Mouse (Mus musculus) thymus, postnatal 0 days (tissue): Measurements from ENCODE around the gene Gfpt2. TPM values are rescaled to one million over a fixed set of nuclear protein-coding genes. Genes with fewer than 3 reads are reported as not detected.

Experiments
- DNase-seq: peaks from one replicate; pipeline ENCODE4 v3.0.0-alpha.2; 2015; ENCODE audit warnings: low spot score
- polyA plus RNA-seq: library from polyadenylated mRNA; unstranded; fragments of >200 nt; fragmentation: Nextera tagmentation; extraction: Ambion mirVana; gene quantifications from 2 replicates; pipeline ENCODE4 v1.2.1, GENCODE M21; 2015

Gene Gfpt2
- polyA plus RNA-seq, 1 experiment from 2014 or later, result 3.2 TPM

DNA sequence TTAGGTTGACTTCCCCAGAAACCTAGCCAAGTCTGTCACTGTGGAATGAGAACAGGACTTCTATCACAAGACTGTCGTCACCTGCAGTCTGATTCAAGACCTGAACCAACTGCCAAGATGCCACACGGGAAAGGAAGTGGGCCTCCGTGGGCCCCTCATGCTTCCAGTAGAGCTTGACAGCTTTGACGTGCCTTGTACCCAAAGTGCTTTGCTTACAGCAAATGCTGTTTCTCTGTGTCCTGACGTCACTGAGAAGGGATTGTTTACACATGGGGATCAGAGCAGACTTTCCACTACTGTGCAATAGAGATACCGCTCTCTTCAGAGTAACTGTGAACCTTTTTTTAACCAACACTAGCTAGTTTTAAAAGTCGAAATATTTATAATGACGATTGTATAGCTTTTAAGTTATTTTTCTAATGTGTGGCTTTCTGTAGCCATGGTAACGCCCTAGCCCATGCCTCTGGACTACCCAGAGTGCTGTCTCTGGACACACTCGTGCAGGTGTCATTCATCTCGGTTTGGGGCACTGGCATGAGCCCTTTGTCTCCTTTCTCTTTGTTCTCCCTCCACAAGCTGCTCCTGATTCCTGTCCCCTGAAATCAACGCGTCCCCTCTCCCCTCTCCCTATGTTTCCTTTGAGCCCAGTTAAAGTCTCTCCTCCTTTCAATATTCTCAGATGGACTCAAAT lies 43.9 kb downstream of the Gfpt2 start:
- peak; percentile 92 for DNase-seq

DNA sequence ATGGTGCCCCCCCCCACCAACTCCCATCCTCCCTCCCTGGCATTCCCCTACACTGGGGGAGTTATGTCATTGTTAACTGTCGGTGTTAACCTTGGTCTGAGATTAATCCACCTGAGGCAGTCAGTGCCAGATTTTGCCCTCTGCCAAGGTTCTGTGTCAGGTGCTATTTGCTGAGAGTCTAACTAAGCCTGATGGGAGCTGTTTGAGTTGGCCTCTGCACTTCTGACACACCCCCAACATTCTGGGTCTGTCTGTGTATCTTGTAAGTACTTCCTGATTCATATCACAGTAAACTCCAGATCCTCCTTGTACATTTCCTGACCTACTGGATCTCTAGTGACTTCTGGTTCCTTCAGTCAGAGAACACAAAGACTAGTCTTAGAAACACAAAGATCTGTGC lies 46.7 kb downstream of the Gfpt2 start:
- DNase-seq, result no peak

DNA sequence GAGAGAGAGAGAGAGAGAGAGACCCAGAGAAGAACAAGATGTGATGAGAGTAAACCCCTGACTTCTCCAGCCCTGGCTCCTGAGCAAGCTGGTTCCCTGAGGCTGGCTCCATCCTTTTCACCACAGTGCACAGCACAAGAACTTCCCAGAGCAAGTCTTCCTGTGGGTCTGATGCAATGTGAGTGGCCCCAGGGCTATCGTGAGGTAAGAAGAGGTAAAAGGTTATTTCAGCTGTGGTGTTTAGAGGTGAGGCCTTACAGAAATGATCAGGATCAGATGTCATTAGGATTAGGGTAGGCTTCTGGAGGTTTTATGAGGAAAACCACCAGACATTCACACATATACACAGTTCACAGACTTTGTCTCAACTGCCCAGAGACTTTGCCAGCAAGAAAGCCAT lies 47.9 kb downstream of the Gfpt2 start:
- no peak for DNase-seq

DNA sequence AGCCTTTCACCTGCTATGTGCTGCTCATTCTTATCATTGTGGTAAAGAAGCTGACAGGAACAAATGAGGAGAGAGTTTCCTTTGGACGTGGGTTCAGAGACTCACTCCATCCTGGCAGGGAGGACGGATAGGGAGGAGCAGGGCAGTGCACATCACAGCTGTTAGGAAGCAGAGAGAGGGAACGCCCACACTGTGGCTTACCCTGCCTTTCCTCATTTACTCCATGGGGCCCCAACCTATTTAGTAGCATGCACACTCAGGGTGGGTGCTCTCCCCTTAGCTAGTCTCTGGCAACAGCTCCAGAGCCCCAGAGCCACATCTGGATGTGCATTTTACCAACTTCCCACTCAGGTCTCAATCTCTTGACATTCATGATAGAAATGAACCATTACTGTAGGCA lies 48.7 kb downstream of the Gfpt2 start:
- DNase-seq, result peak; percentile 41

DNA sequence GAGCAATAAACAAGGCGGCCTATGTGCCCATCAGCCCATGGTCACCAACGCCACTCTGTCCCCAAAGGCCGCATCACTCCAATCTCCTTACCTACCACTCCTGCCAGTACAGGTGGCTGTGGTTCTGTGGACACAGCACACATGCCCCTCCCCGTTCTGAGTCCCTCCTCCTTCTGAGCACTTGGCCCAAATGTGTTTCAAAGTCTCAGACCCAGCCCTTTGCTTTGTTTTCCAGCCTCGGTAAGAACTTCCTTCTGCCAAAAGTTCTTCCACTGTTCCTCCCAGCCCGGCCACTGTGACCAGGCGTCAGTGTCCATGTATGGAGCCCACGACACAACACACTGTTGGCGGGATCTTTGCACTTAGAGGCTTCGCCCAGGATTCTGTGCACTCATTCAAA lies 50.3 kb downstream of the Gfpt2 start:
- DNase-seq, result no peak

DNA sequence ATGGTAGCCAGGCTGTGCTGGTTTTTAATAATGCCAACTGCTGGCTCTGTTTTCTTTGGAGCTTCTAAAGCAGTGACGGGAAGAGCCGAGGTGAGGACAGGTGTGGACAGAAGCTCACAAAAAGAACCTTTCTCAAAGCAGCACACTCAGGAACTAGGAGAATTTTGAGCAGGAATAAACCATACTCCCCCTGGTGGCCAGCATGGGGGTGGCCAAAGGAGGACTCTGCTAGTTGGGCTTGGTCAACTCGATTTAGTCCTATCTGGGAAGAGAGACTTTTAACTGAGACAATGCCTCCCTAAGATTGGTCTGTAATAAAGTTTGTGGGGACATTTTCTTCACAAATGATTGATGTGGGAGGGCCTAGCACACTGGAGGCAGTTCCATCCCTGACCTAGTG lies 51.0 kb downstream of the Gfpt2 start:
- DNase-seq, result peak; percentile 59

DNA sequence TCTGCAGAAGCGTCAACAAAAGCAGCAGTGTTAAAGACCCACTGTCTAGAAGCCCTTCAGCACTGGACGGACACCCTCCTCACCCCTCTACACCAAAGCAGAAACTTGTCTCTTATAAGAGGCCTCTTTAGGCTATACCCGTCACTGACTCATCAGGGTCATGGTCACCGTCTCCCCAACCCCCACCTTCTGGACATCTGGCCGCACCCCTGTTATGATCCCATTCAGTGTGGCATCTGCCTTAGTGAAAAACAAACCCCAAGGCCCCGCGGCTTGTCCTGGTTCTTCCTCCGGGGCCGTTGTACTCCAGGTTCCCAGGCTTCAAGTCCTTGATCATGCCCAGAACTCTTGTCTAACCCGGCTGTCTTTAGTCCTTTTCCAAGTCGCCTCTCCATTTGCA lies 52.0 kb downstream of the Gfpt2 start:
- DNase-seq, result no peak

DNA sequence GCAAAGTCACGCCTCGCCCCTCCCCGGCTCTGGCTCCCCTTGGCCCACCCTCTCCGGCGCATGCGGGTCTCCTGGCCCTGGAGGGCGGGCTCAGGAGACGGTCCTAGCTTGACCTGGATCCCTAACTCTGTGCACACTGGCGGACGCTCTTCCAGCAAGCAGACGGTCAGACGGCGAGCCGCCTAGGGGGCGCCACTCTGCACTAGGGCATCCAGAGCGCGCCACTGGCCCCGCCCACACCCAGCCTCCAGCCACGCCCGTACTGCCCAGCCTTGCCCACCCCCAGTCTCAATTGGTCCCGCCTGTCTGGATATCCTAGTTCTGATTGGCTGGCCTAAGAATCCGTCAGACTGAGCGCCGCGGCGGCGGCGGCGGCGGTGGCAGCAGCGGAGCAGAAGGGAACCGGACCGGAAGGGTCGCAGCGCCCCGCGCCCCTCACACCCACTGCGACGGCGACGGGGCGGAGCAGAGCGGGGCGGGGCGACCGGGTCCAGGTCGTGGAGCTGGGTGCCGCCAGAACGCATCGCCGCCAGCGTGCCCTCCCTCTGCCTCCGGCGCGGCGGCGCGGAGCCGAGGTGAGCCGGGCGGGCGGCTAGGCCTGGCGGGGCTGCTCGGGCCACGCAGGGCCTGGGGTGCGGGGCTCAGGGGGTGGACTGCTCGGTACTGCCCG lies 52.6 kb downstream of the Gfpt2 start, which contains the start of gene Mapk9:
Gene Mapk9 (plus strand): TSS at position 351 of the 670 bp plus-strand sequence.
- peak; percentile 97 for DNase-seq

DNA sequence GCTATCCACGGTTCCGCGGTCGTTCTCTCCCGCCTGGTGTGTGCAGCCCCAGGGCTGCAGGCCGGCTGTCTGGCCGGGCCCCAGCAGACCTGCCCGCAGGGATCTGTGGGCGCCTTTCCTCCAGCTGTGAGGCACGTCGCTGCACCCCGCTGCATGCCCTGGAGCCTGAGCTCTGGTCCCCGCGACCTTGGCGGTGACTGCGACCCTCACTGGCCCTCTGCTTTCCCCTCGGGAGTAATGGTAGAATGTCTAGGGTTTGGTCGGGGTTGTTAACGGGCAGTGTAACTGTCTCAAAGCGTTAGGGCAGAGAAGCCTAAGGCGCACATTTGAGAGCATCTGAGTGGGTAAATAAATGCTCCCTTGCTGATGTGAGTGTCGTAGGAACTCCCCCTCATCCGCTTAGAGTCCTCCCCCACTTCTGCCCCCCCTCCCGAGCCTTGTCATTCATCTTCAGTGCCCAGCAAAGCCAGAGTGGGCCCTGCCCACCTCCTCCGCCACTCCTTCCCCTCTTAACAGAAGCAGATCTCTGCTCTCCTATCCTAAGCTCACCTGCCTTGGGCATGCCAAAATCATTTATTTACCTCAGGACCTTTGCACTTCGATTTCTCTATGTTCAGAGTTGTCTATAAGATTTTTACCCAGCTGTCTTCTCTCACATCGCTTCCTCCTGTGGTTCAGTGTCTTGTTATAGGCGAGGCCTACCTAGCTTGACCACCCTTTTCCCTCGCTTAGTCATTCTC lies 53.3 kb downstream of the Gfpt2 start:
- peak; percentile 51 for DNase-seq

DNA sequence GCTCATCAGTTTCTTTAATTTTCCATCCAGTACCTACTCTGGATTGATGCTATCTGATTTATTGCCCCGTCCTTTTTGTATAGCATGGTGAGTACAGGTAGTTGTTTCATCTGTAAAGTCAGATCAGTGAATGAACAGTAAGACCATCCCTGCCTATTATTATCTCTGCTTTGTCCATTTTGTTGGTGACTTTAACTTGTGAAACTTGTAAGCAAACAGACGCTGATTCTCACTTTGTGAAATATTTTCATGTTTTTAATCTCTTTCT lies 53.8 kb downstream of the Gfpt2 start:
- DNase-seq, result no peak

DNA sequence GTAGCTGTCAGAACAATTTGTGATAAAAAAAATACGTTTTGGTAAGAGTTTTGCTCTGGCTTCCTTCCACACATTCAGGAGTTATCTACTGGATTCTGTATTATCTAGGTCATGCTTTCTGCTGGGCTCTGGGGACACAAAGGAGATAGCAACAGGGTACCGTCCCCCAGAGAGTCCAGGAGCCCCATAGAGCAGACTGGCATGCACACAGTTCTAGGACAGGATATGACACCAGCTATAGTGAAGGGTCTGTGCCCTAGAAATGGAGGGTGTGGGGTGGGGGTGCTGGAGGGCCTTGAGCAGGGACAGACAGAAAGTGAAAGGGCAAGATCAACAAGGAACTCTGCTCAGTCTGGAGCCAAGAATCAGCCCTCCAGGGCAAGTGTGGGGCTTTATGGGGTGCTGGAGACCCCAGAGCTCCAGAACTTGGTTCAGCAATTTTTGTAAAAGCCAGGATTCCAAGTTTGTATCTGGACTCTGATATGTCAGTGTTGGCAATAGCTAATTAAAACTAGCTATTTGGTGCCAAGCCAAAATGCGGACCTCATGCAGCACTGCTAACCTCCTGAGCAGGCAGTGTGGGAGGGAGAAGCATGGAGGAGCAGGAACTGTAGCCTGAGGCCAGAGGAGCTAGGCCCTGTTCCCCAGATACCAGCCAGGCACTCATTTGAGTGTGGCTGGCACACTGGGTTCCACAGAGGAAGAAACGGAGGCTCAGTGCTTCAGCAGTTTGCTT lies 54.3 kb downstream of the Gfpt2 start:
- DNase-seq, result no peak

DNA sequence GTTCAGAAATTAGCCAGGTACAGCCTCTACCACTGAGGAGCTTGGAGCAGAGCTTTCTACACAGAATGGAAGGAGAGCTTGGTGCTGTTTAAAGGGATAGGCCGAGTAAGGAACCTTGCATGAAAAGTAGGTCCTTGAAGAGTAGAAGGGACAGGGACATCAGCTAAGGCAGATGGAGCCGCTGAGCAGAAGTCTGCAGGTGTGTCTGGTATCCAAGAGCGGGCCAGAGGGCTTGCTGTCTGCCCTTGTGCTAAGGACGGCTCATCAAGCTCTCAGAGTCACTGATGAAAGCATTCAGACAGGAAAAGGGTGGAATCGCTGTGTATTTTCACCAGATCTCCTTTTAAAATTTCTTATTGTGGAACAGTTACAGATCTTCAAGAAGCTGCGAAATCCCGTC lies 56.4 kb downstream of the Gfpt2 start:
- DNase-seq, result no peak

DNA sequence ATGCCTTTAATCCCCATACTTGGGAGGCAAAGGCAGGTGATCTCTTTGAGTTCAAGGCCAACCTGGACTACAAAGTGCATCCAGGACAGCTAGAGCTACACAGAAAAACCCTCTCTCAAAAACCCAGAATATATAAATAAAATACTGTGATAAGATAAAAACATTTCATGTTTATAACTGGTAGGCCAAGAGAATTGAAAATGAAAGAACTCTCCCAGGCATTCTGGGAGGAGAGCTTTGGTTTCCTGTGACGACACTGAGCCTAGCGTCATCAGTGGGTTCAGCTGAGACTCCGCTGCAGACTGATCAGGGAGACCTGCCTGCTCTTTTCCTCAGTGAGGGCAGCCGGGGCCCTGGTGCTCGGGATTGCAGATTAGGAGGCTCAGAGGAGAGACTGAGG lies 61.2 kb downstream of the Gfpt2 start:
- DNase-seq, result no peak

DNA sequence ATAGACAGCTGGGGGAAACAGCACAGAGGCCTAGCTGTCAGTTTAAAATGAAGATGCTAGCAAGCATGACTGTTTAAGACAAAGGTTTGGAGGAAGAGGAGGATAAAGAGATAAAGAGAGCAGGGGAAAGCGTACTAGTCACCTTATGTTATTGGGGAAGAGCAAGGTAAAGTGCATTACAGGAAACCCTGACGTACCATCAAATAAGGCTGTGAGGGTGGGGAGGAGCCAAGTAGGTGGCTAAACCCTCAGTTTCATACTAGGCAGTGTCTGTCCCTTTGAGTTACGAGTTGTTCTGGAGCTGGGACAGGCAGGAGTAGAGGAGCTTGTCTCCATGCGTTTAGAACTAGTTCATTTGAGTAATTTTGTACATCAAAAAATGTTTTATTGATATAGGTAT lies 67.2 kb downstream of the Gfpt2 start:
- DNase-seq, result no peak

DNA sequence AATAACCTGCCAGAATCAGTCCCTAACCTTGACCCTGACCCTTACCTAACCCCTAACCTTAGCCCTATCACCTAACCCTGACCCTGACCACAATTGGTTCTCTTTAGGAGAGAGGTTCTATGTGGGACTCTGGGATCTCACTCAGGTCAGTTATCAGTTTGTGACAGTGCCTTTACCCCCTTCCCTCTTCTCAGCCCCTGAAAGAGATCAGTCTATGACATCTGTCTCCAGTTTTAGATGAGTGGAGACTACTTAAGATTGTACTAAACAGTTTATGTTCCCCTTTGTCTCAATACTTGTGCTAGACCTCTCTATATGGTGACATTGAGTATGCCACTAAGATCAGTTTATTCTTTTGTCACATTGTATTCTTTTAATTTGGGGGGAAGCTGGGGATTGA lies 69.9 kb downstream of the Gfpt2 start:
- no peak for DNase-seq

DNA sequence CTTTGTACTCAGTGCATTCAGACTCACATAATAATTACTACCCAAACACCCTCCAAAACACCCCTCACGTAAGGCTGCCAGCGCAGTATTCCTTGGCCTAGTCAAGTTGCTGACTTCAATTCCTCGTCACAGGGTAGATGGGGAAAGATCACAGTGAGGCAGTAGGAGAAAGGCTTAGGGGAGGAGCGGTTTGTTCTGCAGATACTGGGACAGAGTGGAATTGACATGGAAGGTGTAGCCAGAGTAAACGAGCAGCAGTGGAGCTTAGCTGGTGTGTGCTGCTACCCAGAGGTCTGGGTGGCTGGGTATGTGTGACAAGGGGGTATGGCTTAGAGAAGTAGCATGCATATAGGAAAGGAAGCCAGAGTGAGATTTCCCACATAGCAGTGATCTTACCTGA lies 73.3 kb downstream of the Gfpt2 start:
- DNase-seq, result no peak

DNA sequence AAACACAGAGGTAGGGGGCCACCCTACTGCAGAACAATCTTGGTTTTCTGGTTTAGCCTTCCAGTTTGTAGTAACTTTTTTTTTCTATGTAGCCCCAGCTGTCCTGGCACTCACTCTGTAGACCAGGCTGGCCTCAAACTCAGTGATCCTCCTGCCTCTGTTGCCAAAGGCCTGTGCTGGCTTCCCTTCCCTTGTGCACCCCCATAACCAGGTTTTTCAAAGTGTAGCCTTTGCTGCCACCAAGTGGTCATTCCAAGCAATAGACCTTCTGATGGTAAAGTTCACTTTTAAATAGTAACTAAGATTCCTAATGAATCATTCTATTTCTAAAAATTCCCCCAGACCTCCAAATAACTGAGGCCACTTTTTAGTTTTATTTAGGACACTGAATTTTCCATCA lies 75.8 kb downstream of the Gfpt2 start:
- DNase-seq, result peak; percentile 72

DNA sequence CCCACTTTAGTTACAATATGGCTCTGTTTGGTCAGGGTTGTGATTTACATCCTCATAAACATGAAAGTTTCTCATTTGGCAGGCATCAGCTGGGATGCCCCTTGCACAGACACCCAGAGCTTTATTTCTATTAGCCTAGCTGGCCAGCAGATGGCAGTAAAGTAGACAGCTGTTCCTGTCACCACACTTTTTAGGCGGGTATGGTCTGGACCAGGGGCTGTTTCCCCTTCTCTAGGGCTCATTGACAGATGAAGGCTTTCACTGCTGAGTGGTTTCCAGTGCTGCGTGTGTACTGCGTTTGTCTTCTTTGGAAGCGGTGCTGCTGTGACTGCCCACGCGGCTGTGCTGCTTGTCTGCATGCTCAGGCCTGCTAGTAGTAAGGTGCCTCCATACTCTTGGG lies 77.9 kb downstream of the Gfpt2 start:
- peak; percentile 46 for DNase-seq

DNA sequence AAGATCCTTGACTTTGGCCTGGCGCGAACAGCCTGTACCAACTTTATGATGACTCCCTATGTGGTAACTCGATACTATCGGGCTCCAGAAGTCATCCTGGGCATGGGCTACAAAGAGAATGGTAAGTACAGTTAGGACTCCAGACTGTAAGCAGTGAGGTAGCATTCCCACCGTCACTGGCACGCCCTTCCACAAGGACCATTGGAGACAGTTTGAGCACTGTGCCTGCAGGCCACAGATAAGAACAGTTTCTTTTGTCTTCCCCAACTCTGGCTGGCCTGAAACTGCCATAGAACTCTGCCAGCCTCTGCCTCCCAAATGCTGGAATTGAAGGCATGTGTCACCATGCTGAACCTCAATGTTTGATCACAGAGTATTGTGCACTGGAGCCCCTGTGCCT lies 78.8 kb downstream of the Gfpt2 start:
- DNase-seq, result no peak

DNA sequence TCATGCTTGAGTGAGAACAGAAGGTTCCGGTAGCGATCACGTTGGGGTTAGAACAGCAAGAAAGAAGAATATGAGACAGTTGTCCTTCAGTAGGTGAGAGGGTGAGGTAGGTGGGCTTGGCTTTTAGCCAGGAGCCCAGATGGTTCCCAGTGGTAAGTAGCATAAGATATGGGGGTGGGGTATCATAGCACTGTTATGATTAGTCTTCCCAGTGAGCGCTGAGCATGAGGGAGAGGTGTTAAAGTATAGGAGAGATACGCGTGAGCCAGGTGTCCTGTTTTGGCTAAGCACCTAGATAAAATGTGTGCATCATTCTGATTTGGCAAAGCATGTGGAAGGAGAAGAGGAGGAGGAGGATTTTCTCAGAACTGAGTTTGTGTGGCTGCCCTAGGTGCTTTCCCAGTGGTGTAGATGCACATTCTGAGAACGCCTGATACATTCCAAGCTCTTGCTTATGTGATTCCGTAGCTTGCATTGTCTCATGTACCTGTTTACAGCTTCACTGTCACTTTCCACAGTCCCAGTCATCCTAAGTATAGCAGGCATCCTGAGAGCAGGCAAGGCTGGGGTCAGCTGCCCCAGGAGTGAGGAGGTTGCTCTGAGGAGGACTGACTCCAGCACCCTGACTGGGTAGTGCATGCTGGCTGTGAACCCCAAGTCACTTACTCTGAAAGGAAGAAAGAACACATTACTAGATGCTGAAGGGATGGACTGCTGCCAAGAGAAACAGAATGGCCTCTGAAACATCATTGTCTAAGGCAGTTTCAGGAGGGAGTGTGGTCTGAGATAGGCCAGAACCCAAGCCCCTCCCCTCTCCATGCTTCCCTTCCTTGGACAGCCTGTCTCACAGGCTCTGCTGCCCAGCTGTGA lies 83.2 kb downstream of the Gfpt2 start:
- DNase-seq, result no peak
